Mouse (Mus musculus) limb, embryonic 14.5 days (tissue): ENCODE results near the gene Ccdc60. TPM values are rescaled to one million over a fixed set of nuclear protein-coding genes. Genes with fewer than 3 reads are reported as not detected.

ENCODE experiments used
- ATAC-seq: fragments of 200-750 bp; cut with Nextera tagmentation; 2 replicates; pipeline ENCODE4 v1.8.0; 2017; ENCODE audit warnings: low read depth, moderate number of reproducible peaks, moderate TSS enrichment; ENCODE audit not compliant: low FRiP score
- DNase-seq: peaks from one replicate; pipeline ENCODE4 v3.0.0-alpha.2; 2015; ENCODE audit warnings: low spot score
- H3K27ac ChIP-seq: fragments of 300-500 bp; sonication (generic); replicated peaks from 2 replicates; pipeline ENCODE4 v1.5.1; 2014; ENCODE audit warnings: low read depth, mild to moderate bottlenecking, low read length, moderate library complexity, mixed read lengths
- H3K27me3 ChIP-seq: fragments of 300-500 bp; sonication (generic); 2 replicates; pipeline ENCODE4 v1.6.1; 2014; ENCODE audit warnings: low read length, mixed read lengths; ENCODE audit not compliant: control insufficient read depth, insufficient read depth
- H3K36me3 ChIP-seq: fragments of 300-500 bp; sonication (generic); 2 replicates; pipeline ENCODE4 v1.6.1; 2014; ENCODE audit warnings: mild to moderate bottlenecking, low read length, moderate library complexity, mixed read lengths; ENCODE audit not compliant: control insufficient read depth, insufficient read depth
- H3K4me1 ChIP-seq: fragments of 300-500 bp; sonication (generic); 2 replicates; pipeline ENCODE4 v1.6.1; 2014; ENCODE audit warnings: antibody characterized with exemption, low read length, mixed read lengths; ENCODE audit not compliant: control insufficient read depth, insufficient read depth
- H3K4me2 ChIP-seq: fragments of 300-500 bp; sonication (generic); replicated peaks from 2 replicates; pipeline ENCODE4 v1.6.1; 2014; ENCODE audit warnings: low read depth, mild to moderate bottlenecking, low read length, moderate library complexity; ENCODE audit not compliant: severe bottlenecking
- H3K4me3 ChIP-seq: fragments of 300-500 bp; sonication (generic); replicated peaks from 2 replicates; pipeline ENCODE4 v1.5.1; 2014; ENCODE audit warnings: low read length
- H3K9ac ChIP-seq: fragments of 300-500 bp; sonication (generic); 2 replicates; pipeline ENCODE4 v1.6.1; 2014; ENCODE audit warnings: mild to moderate bottlenecking, low read depth, low read length, moderate library complexity; ENCODE audit not compliant: severe bottlenecking
- H3K9me3 ChIP-seq: fragments of 300-500 bp; sonication (generic); 2 replicates; pipeline ENCODE4 v1.6.1; 2016; ENCODE audit warnings: low read length; ENCODE audit not compliant: control insufficient read depth
- POLR2A ChIP-seq: fragments of 200-500 bp; IDR thresholded peaks from 2 replicates; pipeline ENCODE4 v1.8.0; 2012; ENCODE audit warnings: inconsistent platforms, mild to moderate bottlenecking, moderate library complexity, borderline replicate concordance; ENCODE audit not compliant: insufficient read depth, insufficient read length; ENCODE audit errors: extremely low read depth
- WGBS: fragments of 180-500 bp; shearing (Covaris S2); extraction: QIAGEN DNeasy Blood & Tissue Kit; methylation state at CpG from one replicate; pipeline ENCODE4 v1.1.7; 2014; 5-methylcytosine and 5-hydroxymethylcytosine counted together
- polyA plus RNA-seq, 2 experiments: library from polyadenylated mRNA; depleted of rRNA in 1 of 2; stranded (reverse) in 1 of 2; unstranded in 1 of 2; fragments of >200 nt; fragmentation: Nextera tagmentation in 1 of 2; extraction: Ambion mirVana in 1 of 2; gene quantifications; 2 replicates each; pipeline versions ENCODE4 v1.2.1 to v1.2.3; 2012 to 2014

Gene Ccdc60
- polyA plus RNA-seq, 2 experiments: 0.80 to 1.4 TPM

- ATAC-seq: no peak
These were observed 28.4 kb downstream of the Ccdc60 start for GRCm38 (mm10) chr5:116260356-116260755.

GRCm38 (mm10) chr5:116258321-116258860 is 30.4 kb downstream of the Ccdc60 start:
- WGBS: 53% methylated on average over 8 of the region's 8 CpGs
- Histone ChIP-seq H3K36me3 (no peaks in the 10 kb centered on the region), H3K4me2 (no peak overlapping the region), H3K27me3 (no peaks in the 10 kb centered on the region), H3K9me3 (no peaks in the 10 kb centered on the region), H3K4me1 (no peaks in the 10 kb centered on the region), H3K9ac (no peak overlapping the region), H3K27ac (no peak overlapping the region), H3K4me3 (no peak overlapping the region)
- DNase-seq (no peak), ATAC-seq (no peak)
- no peak for TF ChIP-seq POLR2A

More at GRCm38 (mm10) chr5:116260356-116260755, 28.4 kb downstream of the Ccdc60 start:
- H3K9ac ChIP-seq: no peak overlapping the region
- 84% methylated on average over 5 of the region's 5 CpGs for WGBS
- H3K4me3 ChIP-seq: no peak overlapping the region
- H3K27ac ChIP-seq: no peak overlapping the region
- no peaks in the 10 kb centered on the region for H3K27me3 ChIP-seq
- TF ChIP-seq POLR2A: no peak
- H3K36me3 ChIP-seq: no peaks in the 10 kb centered on the region
- H3K9me3 ChIP-seq: no peaks in the 10 kb centered on the region
- no peak for DNase-seq
- no peaks in the 10 kb centered on the region for H3K4me1 ChIP-seq
- no peak overlapping the region for H3K4me2 ChIP-seq

- no peaks in the 10 kb centered on the region for H3K27me3 ChIP-seq
- no peak overlapping the region for H3K27ac ChIP-seq
- H3K36me3 ChIP-seq: no peaks in the 10 kb centered on the region
- H3K4me3 ChIP-seq: no peak overlapping the region
- ATAC-seq (no peak), DNase-seq (no peak)
- no peak for TF ChIP-seq POLR2A
- H3K4me2 ChIP-seq: no peak overlapping the region
- no peak overlapping the region for H3K9ac ChIP-seq
- 58% methylated on average over 4 of the region's 4 CpGs for WGBS
- H3K4me1 ChIP-seq: no peaks in the 10 kb centered on the region
- no peaks in the 10 kb centered on the region for H3K9me3 ChIP-seq
These were observed 34.9 kb downstream of the Ccdc60 start for GRCm38 (mm10) chr5:116253914-116254313.

- Histone ChIP-seq H3K9ac (no peak overlapping the region), H3K27ac (no peak overlapping the region), H3K9me3 (no peaks in the 10 kb centered on the region), H3K27me3 (no peaks in the 10 kb centered on the region), H3K36me3 (no peaks in the 10 kb centered on the region), H3K4me1 (no peaks in the 10 kb centered on the region), H3K4me3 (no peak overlapping the region), H3K4me2 (no peak overlapping the region)
- no peak for ATAC-seq
- DNase-seq: no peak
- WGBS: 88% methylated on average over 6 of the region's 6 CpGs
- no peak for TF ChIP-seq POLR2A
These were observed 36.6 kb downstream of the Ccdc60 start for GRCm38 (mm10) chr5:116252186-116252585.

- WGBS: 74% methylated on average over 7 of the region's 7 CpGs
- TF ChIP-seq POLR2A: no peak
These were observed 42.1 kb downstream of the Ccdc60 start for GRCm38 (mm10) chr5:116246642-116247041.

GRCm38 (mm10) chr5:116244476-116244875 is 44.3 kb downstream of the Ccdc60 start:
- no peak for DNase-seq
- Histone ChIP-seq H3K27me3 (no peaks in the 10 kb centered on the region), H3K4me3 (no peak overlapping the region), H3K9me3 (no peaks in the 10 kb centered on the region), H3K4me2 (no peak overlapping the region), H3K9ac (no peak overlapping the region), H3K27ac (no peak overlapping the region), H3K4me1 (no peaks in the 10 kb centered on the region), H3K36me3 (no peaks in the 10 kb centered on the region)
- TF ChIP-seq POLR2A: no peak
- WGBS: 68% methylated on average over 3 of the region's 3 CpGs
- no peak for ATAC-seq

More at GRCm38 (mm10) chr5:116246642-116247041, 42.1 kb downstream of the Ccdc60 start:
- H3K9ac ChIP-seq: no peak overlapping the region
- no peak for ATAC-seq
- no peak overlapping the region for H3K4me3 ChIP-seq
- H3K36me3 ChIP-seq: no peaks in the 10 kb centered on the region
- H3K4me1 ChIP-seq: no peaks in the 10 kb centered on the region
- no peak overlapping the region for H3K4me2 ChIP-seq
- no peaks in the 10 kb centered on the region for H3K27me3 ChIP-seq
- H3K9me3 ChIP-seq: no peaks in the 10 kb centered on the region
- no peak overlapping the region for H3K27ac ChIP-seq
- no peak for DNase-seq
